Mouse (Mus musculus) gastrocnemius, adult 18-20 months (tissue): ENCODE results near the gene Anks4b. TPM values are rescaled to one million over a fixed set of nuclear protein-coding genes. Genes with fewer than 3 reads are reported as not detected.

Source experiments
- DNase-seq: peaks from one replicate; pipeline ENCODE4 v3.0.0; 2021; ENCODE audit warnings: low spot score
- long read RNA-seq, 2 experiments: library from polyadenylated mRNA; stranded (forward); transcript quantifications; one replicate each; pipeline ENCODE4 v2.0.0; 2021
- total RNA-seq, 2 experiments: library from RNA; stranded (reverse); gene quantifications; 2 replicates each; pipeline ENCODE4 v1.2.3; 2021

Gene Anks4b
- total RNA-seq: under 1 TPM; 0.09 to 0.11 TPM
- long read RNA-seq, experiment 1: 0 reads
- long read RNA-seq, experiment 2: 0 reads

GRCm38 (mm10) chr7:120173603-120174244 lies at the start of gene Anks4b:
Gene Anks4b (plus strand): TSS chr7:120173858.
- no peak for DNase-seq

GRCm38 (mm10) chr7:120124844-120125243 lies 48.8 kb upstream of the Anks4b start:
- peak; percentile 75 for DNase-seq

DNA sequence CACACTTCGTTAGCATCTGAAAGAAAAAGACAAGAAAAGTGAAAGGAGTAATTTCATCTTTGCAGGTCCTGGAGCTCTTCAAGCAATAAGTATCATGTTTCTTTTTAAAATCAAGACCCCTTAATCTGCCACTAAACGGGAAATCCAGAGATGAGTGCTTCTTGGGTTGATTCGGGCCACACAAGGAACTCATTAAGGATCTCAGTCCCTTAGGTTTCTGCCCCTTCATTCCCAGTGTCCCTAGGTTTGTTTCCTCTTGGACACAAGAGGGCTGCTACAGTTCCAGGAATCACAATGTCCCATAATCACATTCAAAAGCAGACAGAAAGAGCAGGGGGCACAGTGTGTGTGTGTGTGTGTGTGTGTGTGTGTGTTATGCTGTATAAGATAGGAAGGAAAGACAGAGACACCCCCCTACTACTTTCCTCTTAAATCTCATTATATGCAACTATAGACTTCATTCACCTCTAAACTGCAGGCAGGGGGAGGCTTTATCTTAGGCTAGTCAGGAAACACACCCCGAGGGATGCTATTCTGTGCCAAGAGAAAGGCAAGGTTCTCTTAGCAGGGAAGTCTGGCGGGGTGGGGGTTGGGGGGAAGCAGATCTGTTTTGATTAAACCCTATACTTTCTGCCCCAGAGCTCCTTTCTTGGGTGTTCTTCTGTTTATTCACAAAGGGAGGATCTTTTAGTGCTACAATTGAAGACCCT lies 46.5 kb upstream of the Anks4b start:
- no peak for DNase-seq

GRCm38 (mm10) chr7:120127686-120128059 lies 46.0 kb upstream of the Anks4b start:
- no peak for DNase-seq

DNA sequence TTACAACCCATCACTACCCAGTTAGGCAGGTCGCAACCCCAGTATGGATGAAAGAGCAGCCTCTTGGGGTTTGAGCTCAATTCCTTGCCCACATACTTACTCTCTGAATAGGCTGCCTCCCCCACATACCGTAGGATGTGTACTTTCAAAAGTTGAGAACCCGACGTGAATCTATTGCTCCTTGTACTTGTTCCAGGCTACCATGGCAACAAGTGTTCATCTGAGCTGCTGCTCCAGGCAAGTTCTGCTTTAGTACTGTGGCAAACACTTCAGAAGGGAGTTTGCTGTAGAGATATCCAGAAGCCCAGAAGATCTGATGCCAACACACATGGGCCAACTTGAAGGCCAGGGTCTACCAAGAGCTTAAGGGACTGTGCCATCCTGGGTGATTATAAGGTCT lies 44.7 kb upstream of the Anks4b start:
- DNase-seq: no peak

GRCm38 (mm10) chr7:120142743-120143142 lies 30.9 kb upstream of the Anks4b start:
- DNase-seq: no peak

- no peak for DNase-seq
Observed at GRCm38 (mm10) chr7:120145191-120145590, 28.5 kb upstream of the Anks4b start, which contains the start of gene Zp2. Gene Zp2 (minus strand): TSS chr7:120145291.

DNA sequence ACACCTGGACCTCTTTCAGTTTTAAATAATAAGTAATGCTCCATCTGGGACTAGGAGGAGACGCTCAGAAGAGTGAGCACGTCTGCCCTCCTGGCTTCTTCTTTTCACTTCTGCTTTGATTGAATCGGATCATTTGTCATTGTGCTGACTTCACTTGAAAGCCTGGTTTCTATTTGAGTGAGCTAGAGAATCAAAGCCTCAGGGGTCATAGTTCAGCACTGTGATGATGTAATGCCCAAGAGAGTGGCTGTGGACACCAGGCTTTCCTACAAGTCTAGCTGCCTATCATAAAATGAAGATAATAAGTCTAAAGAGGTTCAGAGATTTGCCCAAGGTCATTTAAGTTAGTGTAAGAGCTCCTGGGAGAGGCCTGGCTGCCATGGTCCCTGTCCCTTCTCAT lies 23.4 kb upstream of the Anks4b start:
- peak; percentile 24 for DNase-seq

DNA sequence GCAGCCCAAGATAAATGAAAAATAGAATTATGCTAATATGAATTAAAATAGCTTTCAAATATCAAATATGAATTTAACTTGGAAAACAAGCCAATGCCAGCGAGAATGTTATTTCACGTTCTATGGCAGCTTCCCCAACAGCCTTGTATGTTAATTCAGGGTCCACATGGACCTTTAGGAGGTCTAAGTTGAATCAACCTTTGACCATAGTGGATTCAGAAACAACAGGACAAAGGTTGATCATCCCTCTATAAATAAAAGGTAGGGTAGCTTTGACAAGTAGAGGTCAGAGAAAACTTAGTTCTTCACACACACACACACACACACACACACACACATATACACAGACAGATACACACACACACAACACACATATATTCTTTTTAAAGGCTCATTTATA lies 22.8 kb upstream of the Anks4b start:
- no peak for DNase-seq

GRCm38 (mm10) chr7:120156841-120157409 lies 16.7 kb upstream of the Anks4b start:
- DNase-seq: no peak

DNA sequence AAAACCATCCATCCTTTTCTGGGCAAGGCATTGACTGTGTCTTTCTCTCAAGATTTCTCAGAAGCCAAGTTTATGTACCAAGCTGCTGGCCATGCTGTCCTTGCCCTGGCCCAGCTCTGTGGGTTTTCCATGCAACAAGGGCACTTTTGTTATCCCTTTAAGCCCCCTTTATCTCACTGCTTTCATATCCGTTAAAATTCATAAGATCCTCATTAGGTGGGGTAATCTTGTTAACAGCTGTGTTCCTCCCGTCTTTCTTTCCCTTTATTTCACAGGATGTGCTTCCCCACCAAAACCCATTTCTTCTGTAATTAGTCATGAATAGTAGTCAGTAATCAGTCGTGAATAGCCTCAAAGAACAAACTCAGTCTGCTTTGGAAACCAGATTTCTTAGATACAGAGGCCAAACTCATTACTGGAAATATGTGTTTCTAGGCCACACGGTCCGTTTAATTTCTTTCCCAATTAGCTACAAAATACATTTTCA lies 16.0 kb upstream of the Anks4b start:
- no peak for DNase-seq

- DNase-seq: no peak
Observed at GRCm38 (mm10) chr7:120158121-120158613, 15.5 kb upstream of the Anks4b start.

GRCm38 (mm10) chr7:120163581-120164251 lies 9.9 kb upstream of the Anks4b start:
- no peak for DNase-seq

- DNase-seq: no peak
Observed at GRCm38 (mm10) chr7:120172188-120172700, 1.4 kb upstream of the Anks4b start.

DNA sequence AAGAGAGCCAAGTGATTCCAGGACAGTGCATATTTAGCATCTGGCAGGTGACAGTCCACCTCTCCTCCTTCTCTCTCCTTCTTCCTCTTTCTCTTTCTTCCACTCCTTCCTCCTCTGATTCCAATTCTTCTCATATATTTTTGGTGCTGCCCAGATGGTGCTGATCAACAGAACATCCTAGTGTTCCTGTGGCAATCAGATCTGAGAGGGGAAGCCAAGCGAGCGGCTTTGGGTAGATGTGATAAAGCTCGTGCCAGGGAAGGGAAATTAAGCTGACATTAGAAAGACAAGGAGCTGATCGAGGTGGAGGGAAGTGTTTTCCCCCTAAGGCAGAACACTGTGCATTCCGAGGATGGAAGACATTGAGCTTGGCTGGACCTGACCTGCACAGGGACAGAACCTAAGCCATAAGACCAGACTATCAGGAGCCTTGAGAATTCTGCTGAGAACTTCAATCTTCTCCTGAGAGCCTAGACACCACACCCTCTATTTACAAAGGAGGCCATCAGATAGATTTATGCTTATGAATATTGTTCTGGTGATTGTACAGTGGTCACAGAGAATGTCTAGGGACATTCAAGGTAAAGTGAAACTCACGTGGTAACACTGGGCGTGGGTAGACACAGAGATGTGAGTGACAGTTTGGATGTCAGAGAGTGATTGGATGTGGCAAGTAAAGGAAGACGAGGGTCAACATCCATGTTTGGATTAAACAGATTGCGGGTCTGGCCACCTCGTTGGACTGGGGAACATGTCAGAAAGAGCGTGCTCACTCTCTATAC lies 1.3 kb downstream of the Anks4b start:
- DNase-seq: no peak

DNA sequence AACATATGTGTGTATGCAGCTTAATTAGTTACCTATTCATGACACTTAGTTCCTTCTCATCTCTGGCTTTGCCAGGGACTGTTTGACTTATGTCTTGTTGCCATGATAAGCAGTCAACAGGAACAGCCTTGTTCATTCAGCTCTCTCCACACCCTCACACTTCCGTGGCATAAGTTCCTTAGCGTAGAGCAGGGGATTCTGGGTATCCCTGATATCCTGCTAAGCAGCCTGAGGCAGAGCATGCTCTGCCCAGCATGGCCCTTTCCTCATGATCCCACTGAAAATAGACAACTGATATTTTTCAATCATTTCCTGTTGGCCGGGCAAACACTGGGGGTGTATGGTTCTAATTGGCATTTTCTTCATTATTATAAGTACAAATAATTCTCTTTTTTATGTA lies 4.0 kb downstream of the Anks4b start:
- no peak for DNase-seq

DNA sequence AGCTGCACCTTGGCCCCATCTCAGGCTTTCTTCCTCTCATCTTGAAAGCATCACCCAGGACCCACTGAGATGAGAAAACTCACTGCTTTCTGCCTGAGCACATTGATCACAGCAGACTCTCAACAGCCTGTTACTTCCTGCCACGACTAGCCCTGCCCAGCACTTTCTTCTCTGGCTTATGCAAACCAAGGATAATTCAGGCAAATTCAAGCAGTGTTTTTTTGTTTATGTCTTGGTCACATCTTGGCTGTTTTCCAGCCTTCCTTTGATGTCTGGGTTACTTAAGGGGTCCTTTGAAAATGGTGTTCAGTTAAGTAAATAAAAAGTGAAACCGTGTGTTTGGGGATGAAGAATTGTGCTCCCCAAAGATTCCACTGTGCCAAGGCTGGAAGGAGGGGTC lies 5.3 kb downstream of the Anks4b start:
- no peak for DNase-seq

GRCm38 (mm10) chr7:120180547-120180946 lies 6.9 kb downstream of the Anks4b start:
- DNase-seq: no peak

GRCm38 (mm10) chr7:120181401-120182230 lies 8.0 kb downstream of the Anks4b start:
- no peak for DNase-seq

GRCm38 (mm10) chr7:120182891-120183290 lies 9.2 kb downstream of the Anks4b start:
- no peak for DNase-seq
